Mouse (Mus musculus): ENCODE measurements at regions not wholly inside any gene's neighbourhood (a gene's known extent, or its start where the extent isn't known, plus 50 kb on each side); places are given as distances from the start of the nearest gene placed in this dataset.

GRCm38 (mm10) chr11:19605602-19606001 is 318.6 kb upstream of the Spred2 start:
- POLR2A ChIA-PET, result no interaction called here
- CTCF ChIA-PET, result no interaction called here

GRCm38 (mm10) chr11:19606943-19607342 is 317.2 kb upstream of the Spred2 start:
- POLR2A ChIA-PET, result interaction anchor here in 1 of 4 experiments (1.4 kb wide), 1 partner anchor 141 kb away, joined by 3 read pairs; no protein-coding TSS in a partner anchor

GRCm38 (mm10) chr11:19607941-19608340 is 316.2 kb upstream of the Spred2 start:
- ChIA-PET POLR2A (no interaction called here), CTCF (interaction anchor here in 1 of 4 experiments (1.1 kb wide), 1 partner anchor 153 kb away, joined by 3 read pairs; no protein-coding TSS in a partner anchor)

More at GRCm38 (mm10) chr11:19606943-19607342, 317.2 kb upstream of the Spred2 start:
- CTCF ChIA-PET, result interaction anchor here in 2 of 4 experiments (0.9 to 1.1 kb wide), 2 partner anchors 8 to 154 kb away, joined by 3 read pairs; no protein-coding TSS in a partner anchor

DNA sequence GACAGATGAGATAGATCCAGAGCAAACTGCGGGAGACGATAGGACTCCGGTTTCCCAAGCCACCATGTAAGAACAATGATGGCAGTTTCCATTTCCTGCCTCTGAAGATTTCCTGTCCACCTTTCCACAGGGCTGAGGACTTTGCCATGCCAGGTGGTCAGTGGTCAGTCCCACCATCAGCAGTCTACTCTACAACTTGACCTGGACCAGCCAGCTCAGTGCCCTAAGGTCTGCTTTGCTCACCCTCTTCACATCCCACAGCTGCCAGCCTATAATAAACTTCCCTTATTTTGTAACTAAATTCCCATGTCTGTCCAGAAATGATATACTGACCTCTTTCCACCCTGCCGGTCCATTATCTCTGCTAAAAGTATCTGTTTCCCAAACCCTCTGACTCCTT is 315.7 kb upstream of the Spred2 start:
- ChIA-PET POLR2A (no interaction called here), CTCF (no interaction called here)

DNA sequence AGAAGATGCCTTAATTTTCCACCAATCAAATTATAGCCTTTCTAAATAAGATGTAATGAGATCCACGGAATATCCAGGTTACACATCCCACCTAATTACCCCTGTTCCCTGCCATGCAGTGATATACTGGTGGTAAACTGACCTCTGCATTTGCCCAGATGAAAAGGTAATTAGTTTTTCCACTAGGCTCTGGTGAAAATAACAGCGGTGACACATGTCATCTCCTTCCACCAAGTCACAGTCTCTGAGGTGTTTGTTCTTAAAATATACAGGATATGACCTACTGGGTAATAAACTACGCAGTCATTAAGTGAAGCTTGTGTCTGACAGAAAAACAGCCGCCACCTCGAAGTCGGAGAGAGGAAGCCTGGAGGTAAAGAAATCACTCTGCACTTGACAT is 313.6 kb upstream of the Spred2 start:
- POLR2A ChIA-PET, result no interaction called here
- CTCF ChIA-PET, result no interaction called here

DNA sequence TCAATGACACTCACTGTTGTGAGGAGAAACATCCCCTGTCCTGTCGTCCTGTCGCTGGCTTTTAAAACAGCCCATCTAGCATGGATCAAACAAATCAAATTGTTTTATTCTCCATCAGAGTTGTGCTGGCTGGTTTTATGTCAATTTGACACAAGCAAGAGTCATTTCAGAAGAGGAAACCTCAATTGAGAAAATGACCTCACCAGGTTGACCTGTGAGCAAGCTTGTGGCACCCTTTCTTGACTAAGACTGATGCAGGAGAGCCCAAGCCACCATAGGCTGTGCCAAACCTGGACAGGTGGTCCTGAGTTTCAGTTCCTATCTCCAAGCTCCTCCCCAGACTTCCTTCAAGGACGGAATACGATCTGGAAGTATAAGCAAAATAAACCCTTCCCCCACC is 313.0 kb upstream of the Spred2 start:
- POLR2A ChIA-PET, result no interaction called here
- CTCF ChIA-PET, result no interaction called here

DNA sequence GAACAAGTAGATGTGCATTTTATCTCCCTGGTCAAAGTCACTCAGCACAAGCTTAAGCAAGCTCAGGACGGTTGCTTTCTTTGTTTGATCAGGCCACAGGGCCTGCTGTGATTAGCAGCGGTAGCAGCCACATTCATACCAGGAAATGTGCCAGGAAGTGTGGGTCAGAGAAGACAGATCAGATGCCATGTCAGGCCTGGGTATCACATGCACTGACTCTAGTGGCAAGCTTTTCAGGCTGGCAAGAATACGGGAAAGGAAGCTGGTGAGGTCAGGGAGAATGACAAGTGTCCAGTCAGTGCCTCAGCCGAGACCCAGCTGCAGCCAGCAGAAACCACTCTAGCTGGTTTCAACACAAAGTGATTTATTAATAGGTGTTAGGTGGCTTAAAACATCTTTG is 307.7 kb upstream of the Spred2 start:
- POLR2A ChIA-PET, result interaction anchor here in 1 of 4 experiments (0.6 kb wide), 1 partner anchor 531 kb away, joined by 3 read pairs; no protein-coding TSS in a partner anchor
- CTCF ChIA-PET, result interaction anchor here in 3 of 4 experiments (0.6 to 2.8 kb wide), 4 partner anchors 144 to 486 kb away, joined by 3 to 18 read pairs (median 7); no protein-coding TSS in a partner anchor

GRCm38 (mm10) chr11:19619494-19619893 is 304.7 kb upstream of the Spred2 start:
- ChIA-PET POLR2A (interaction anchor here in 1 of 4 experiments (0.6 kb wide), 1 partner anchor 525 kb away, joined by 7 read pairs; no protein-coding TSS in a partner anchor), CTCF (no interaction called here)

DNA sequence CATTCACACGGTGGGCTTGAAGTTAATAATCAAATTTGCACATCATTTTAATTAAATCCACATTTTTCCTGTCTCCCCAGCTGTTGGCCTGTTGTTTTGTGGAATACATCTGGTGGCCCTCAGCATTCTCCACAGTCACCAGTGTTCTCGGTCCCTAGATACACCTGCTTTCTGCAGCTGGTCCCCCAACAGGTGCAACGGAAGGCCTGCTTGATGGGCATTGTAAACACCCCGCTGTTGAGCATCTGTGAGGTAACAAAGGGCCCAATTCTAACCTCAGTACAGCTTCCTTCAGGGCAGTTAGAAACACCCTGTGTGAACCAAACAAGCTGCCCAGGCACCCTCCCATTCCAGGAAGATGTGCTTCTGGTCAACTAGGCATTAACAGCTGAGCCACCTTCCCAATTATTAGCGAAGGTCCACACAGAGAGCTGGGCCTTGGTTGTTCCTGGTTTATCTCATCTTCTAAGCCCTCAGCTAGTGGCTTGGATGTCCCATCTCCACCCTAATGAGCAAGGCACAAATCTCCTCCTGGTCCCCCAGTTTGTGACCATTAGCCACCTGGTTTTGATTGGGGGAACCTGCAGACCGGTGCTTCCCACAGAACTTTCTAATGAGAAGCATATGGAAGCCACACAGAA is 293.0 kb upstream of the Spred2 start:
- CTCF ChIA-PET, result no interaction called here

DNA sequence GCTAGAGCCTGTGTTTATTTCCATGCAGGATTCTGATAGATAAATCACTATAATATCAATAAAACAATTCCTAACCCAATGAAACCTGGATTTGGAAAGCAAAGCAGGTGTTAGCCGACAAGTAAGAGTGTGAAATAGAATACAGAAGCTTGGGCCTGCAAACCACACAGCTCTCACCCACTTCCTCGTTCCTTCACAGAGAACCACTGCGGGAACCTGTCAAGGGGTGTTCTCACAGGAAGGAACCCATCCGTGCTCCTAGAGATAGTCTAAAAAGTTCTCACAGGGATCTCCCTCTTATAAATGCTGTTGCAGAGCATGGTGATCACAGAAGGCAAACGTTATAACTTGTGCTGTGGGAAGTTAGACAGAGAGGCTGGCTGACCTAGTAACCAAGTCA is 291.7 kb upstream of the Spred2 start:
- ChIA-PET POLR2A (no interaction called here), CTCF (no interaction called here)

More for the DNA sequence above, 293.0 kb upstream of the Spred2 start:
- POLR2A ChIA-PET, result no interaction called here

DNA sequence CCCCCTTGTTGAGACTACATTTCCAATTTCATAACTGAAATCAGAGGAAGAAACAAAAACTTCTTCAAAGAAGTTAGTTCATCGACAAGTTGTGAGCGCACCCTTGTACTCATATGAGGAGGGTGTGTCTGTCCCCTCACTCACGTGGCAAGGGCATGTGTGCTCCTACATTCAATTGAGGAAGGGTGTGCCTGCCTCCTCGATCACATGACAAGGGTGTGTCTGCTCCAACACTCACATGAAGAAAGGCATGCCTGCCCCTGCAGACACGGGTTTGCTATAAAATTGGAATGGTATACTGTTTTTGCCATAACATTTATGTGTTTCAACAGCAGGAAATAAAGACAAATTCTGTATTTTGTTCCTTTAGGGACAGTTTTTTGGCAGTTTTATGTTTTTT is 290.6 kb upstream of the Spred2 start:
- ChIA-PET POLR2A (no interaction called here), CTCF (no interaction called here)

- ChIA-PET CTCF (no interaction called here), POLR2A (no interaction called here)
These were observed 283.0 kb upstream of the Spred2 start for GRCm38 (mm10) chr11:19641153-19641552.

- POLR2A ChIA-PET, result interaction anchor here in 1 of 4 experiments (0.7 kb wide), 1 partner anchor 65 kb away, joined by 4 read pairs; no protein-coding TSS in a partner anchor
These were observed 279.9 kb upstream of the Spred2 start for GRCm38 (mm10) chr11:19644116-19644795.

GRCm38 (mm10) chr11:19645106-19645505 is 279.1 kb upstream of the Spred2 start:
- ChIA-PET CTCF (no interaction called here), POLR2A (no interaction called here)

More at GRCm38 (mm10) chr11:19644116-19644795, 279.9 kb upstream of the Spred2 start:
- CTCF ChIA-PET, result interaction anchor here in 1 of 4 experiments (0.6 kb wide), 1 partner anchor 137 kb away, joined by 3 read pairs; no protein-coding TSS in a partner anchor

- ChIA-PET CTCF (no interaction called here), POLR2A (no interaction called here)
These were observed 272.7 kb upstream of the Spred2 start for GRCm38 (mm10) chr11:19651522-19651921.

DNA sequence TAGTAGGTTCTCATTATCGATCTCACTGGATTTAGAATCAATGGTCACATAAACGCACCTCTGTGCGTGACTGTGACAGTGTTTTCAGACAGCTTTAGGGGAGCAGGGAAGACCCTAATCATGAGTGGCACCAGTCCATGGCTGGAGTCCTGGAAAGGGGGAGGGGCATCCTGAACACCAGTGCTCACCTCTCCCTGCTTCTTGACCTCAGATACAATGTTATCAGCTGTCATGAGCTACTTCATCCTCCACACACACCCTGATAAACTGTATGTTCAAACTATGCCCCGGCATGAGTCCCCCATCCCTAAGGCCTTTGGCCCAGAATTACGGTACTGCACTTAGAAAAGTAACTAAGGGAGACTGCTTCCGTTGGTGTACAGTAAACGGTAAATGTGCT is 272.2 kb upstream of the Spred2 start:
- CTCF ChIA-PET, result no interaction called here
- POLR2A ChIA-PET, result no interaction called here

GRCm38 (mm10) chr11:19659511-19659910 is 264.7 kb upstream of the Spred2 start:
- POLR2A ChIA-PET, result no interaction called here
- CTCF ChIA-PET, result no interaction called here

DNA sequence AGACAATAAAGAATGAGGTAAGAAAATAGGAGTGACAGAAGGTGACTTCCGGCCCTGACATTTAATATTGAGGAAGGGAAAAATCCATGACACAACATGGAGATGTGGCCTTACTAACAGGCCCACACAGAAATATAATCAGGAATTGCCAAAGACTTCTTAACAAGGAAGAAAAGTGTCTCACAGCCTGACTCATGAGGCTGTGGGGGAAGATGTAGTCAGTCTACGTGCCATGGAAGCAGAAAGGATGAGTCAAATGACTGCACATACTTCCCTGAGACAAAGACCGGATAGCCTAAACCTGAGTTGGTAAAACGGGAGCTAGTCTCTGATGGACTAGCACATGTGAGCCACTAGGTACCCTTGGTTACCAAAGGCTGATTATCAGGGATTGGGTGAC is 257.4 kb upstream of the Spred2 start:
- ChIA-PET CTCF (interaction anchor here in 1 of 4 experiments (1.5 kb wide), 1 partner anchor 94 kb away, joined by 4 read pairs; no protein-coding TSS in a partner anchor), POLR2A (no interaction called here)

GRCm38 (mm10) chr11:19670853-19671530 is 253.2 kb upstream of the Spred2 start:
- POLR2A ChIA-PET, result no interaction called here
- CTCF ChIA-PET, result interaction anchor here in 1 of 4 experiments (0.6 kb wide), 2 partner anchors 35 to 611 kb away, joined by 3 read pairs; no protein-coding TSS in a partner anchor

DNA sequence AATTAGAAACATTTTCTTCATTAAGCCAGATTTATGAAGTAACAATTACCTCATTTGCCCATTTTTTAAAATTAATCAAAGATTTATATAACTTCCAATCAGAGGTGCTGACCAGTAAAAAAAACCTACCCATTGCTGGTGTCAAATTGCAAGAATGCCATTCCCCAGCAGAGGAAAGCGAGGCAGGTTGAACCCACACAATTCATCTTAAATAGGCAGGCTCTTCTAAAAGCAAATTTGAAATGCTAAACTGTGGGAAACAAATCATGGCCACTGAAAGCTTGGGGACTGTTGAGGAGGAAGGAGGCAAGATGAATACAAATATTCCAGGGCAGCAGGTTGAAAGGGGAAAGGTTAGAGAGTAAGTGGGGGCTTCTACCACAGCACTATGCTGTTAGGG is 251.2 kb upstream of the Spred2 start:
- POLR2A ChIA-PET, result no interaction called here
- CTCF ChIA-PET, result no interaction called here
